In the genomic region with DNA sequence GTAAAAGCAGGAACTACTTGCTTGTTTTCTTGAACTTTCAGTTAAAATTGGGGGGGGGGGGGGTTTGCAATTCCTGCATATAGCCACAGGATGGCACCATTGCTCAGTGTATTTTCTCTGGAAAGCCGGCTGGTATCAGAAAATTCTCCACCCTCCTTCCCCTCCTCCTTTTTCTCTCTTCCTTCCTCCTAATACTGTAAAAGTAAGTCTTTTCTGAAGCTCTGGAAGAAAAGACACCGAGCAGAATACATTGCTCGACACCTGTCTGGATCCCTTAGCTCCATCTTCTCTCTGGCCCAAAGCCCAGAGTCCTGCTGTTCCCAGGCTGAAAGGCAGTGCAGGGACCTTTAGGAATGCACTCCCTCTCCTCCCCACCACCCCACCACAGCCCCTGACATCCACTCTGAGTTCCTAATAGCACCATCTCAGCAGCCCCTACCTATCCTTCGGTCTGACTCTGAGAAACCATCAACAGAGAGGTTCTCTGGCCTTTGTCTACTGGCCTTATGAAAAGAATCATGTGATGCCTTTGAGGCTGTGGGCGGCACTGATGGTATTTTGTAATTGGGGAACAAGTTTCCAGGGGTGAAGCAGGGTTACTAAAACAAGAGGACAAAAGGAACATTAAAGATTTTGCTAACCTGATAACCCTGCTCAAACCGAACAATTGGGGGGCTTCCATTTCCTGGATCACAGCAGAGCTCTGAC, we compare ENCODE assay signal across 8 mouse cellular contexts.
DNase-seq lines count a peak whose midpoint lies in the region; ATAC-seq lines count a peak whose summit lies in the region.

No protein-coding gene starts in this region.

- peak overlapping the region; percentile 33; the same call in 1 of the 2 replicates for H3K9ac ChIP-seq in heart, embryonic 15.5 days
- 0 out of 2 replicates have a peak overlapping the region, but pooled peaks have one; percentile 43 for H3K9ac ChIP-seq in limb, embryonic 13.5 days
- no peak overlapping the region for H3K9ac ChIP-seq in neural tube, embryonic 11.5 days (ENCODE audit: low read length)

- no peaks in the 10 kb centered on the region for H3K27me3 ChIP-seq in heart, embryonic 15.5 days
- H3K27me3 ChIP-seq in limb, embryonic 13.5 days, result no peaks in the 10 kb centered on the region
- H3K27me3 ChIP-seq in neural tube, embryonic 11.5 days (ENCODE audit: control insufficient read depth, insufficient read depth, low read length), result no peaks in the 10 kb centered on the region

- H3K4me3 ChIP-seq in heart, embryonic 15.5 days, result 0 out of 2 replicates have a peak overlapping the region, but pooled peaks have one; percentile 25
- no peak overlapping the region for H3K4me3 ChIP-seq in limb, embryonic 13.5 days
- no peak overlapping the region for H3K4me3 ChIP-seq in neural tube, embryonic 11.5 days (ENCODE audit: low read depth, low read length)

- WGBS in heart, embryonic 15.5 days, result 18% methylated on average over 6 of the region's 6 CpGs
- WGBS in limb, embryonic 13.5 days, result 26% methylated on average over 6 of the region's 6 CpGs
- 20% methylated on average over 6 of the region's 6 CpGs for WGBS in neural tube, embryonic 11.5 days

- H3K4me2 ChIP-seq in heart, embryonic 15.5 days, result peak overlapping the region; percentile 50
- peak overlapping the region; percentile 46 for H3K4me2 ChIP-seq in limb, embryonic 13.5 days (replicated peaks)
- no peak overlapping the region for H3K4me2 ChIP-seq in neural tube, embryonic 11.5 days (ENCODE audit: low read depth)

- peak; percentile 69 for DNase-seq in thymus, postnatal 0 days (ENCODE audit: low spot score)
- no peak for DNase-seq in thymus, postnatal 36 days
- peak; percentile 46 for DNase-seq in embryo, embryonic 10 days (ENCODE audit: low spot score)
- peak; percentile 64 for DNase-seq in neural tube, embryonic 11.5 days (ENCODE audit: low spot score)
- no peak for DNase-seq in frontal cortex, postnatal 25 days (ENCODE audit: low spot score in 2 of 2)

- H3K9me3 ChIP-seq in heart, embryonic 15.5 days (replicated peaks), result no peaks in the 10 kb centered on the region
- H3K9me3 ChIP-seq in limb, embryonic 13.5 days, result no peaks in the 10 kb centered on the region
- H3K9me3 ChIP-seq in neural tube, embryonic 11.5 days (ENCODE audit: control insufficient read depth, low read length), result no peaks in the 10 kb centered on the region

- peak overlapping the region; percentile 20; the same call in 1 of the 2 replicates for H3K27ac ChIP-seq in heart, embryonic 15.5 days
- H3K27ac ChIP-seq in limb, embryonic 13.5 days, result peak overlapping the region; percentile 52; the same call in 1 of the 2 replicates
- no peak overlapping the region for H3K27ac ChIP-seq in neural tube, embryonic 11.5 days (ENCODE audit: low read depth, low read length)

- no peak for ATAC-seq in heart, embryonic 15.5 days (replicated peaks; ENCODE audit: insufficient number of reproducible peaks, insufficient read depth, low FRiP score, low read depth)
- no peak for ATAC-seq in limb, embryonic 13.5 days (ENCODE audit: low FRiP score, low read depth)
- 0 out of 2 replicates have a peak, but pooled peaks have one; percentile 48 for ATAC-seq in neural tube, embryonic 11.5 days (ENCODE audit: insufficient read depth, low FRiP score, low TSS enrichment)
- ATAC-seq in erythroblast, adult 5-6 weeks (replicated peaks; ENCODE audit: low FRiP score, poor library complexity, severe bottlenecking), result no peak

- H3K36me3 ChIP-seq in heart, embryonic 15.5 days, result no peaks in the 10 kb centered on the region
- no peaks in the 10 kb centered on the region for H3K36me3 ChIP-seq in limb, embryonic 13.5 days
- H3K36me3 ChIP-seq in neural tube, embryonic 11.5 days (ENCODE audit: control insufficient read depth, insufficient read depth, low read length), result no peaks in the 10 kb centered on the region

- peaks cover 25% of the 10 kb centered on the region for H3K4me1 ChIP-seq in heart, embryonic 15.5 days (replicated peaks)
- peaks cover 23% of the 10 kb centered on the region for H3K4me1 ChIP-seq in limb, embryonic 13.5 days
- H3K4me1 ChIP-seq in neural tube, embryonic 11.5 days (ENCODE audit: control insufficient read depth, insufficient read depth, low read length), result no peaks in the 10 kb centered on the region

Comparison
In these comparisons a context has a peak if more than half of its experiments do, and no peak if none do; other contexts are left out.
1. DNase-seq: peak in thymus, postnatal 0 days (single experiment), embryo, embryonic 10 days (single experiment) and neural tube, embryonic 11.5 days (single experiment); none in thymus, postnatal 36 days (0 of 2) and frontal cortex, postnatal 25 days (0 of 2).